Mouse (Mus musculus) myocyte (in vitro differentiated cells): ENCODE results near the gene Akt1. TPM values are rescaled to one million over a fixed set of nuclear protein-coding genes. Genes with fewer than 3 reads are reported as not detected.

Experiments used
- H3K27me3 ChIP-seq: one replicate; pipeline ENCODE4 v1.6.1; 2011; ENCODE audit not compliant: control insufficient read depth, insufficient read depth, insufficient read length
- H3K36me3 ChIP-seq: one replicate; pipeline ENCODE4 v1.6.1; 2011; ENCODE audit not compliant: control insufficient read depth, insufficient read depth
- H3K4me2 ChIP-seq: one replicate; pipeline ENCODE4 v1.6.1; 2011; ENCODE audit warnings: low read depth, control low read depth
- H3K4me3 ChIP-seq: one replicate; pipeline ENCODE4 v1.5.1; 2011; ENCODE audit warnings: mild to moderate bottlenecking, control low read depth, moderate library complexity
- H3K79me2 ChIP-seq: one replicate; pipeline ENCODE4 v1.6.1; 2011; ENCODE audit not compliant: control insufficient read depth, insufficient read depth
- H3ac ChIP-seq: one replicate; pipeline ENCODE4 v1.6.1; 2011; ENCODE audit not compliant: control insufficient read depth, insufficient read length
- CEBPB ChIP-seq: IDR thresholded peaks from 2 replicates; pipeline ENCODE4 v1.6.1; 2011; ENCODE audit warnings: mild to moderate bottlenecking, moderate library complexity; ENCODE audit not compliant: poor library complexity, insufficient read depth, severe bottlenecking
- E2F4 ChIP-seq: IDR thresholded peaks from one replicate; pipeline ENCODE4 v1.6.1; 2011; ENCODE audit warnings: mild to moderate bottlenecking, control low read depth, moderate library complexity; ENCODE audit not compliant: insufficient read depth
- MAX ChIP-seq: IDR thresholded peaks from one replicate; pipeline ENCODE4 v1.6.1; 2011; ENCODE audit warnings: low read depth, mild to moderate bottlenecking, control low read depth
- MYOD1 ChIP-seq, 3 experiments: IDR thresholded peaks; one replicate each; pipeline ENCODE4 v1.6.1; 2011; ENCODE audit warnings: control low read depth in 2 of 3, low read depth in 2 of 3, mild to moderate bottlenecking in 2 of 3, moderate library complexity in 1 of 3; ENCODE audit not compliant: insufficient read length in 2 of 3, control insufficient read depth in 1 of 3
- MYOG ChIP-seq, 3 experiments: IDR thresholded peaks; one replicate each; pipeline ENCODE4 v1.6.1; 2011; ENCODE audit warnings: control low read depth in 2 of 3, low read depth in 2 of 3, mild to moderate bottlenecking in 2 of 3; ENCODE audit not compliant: insufficient read length in 2 of 3, control insufficient read depth in 1 of 3, insufficient read depth in 1 of 3
- POLR2A ChIP-seq: IDR thresholded peaks from one replicate; pipeline ENCODE4 v1.6.1; 2011; ENCODE audit warnings: low read depth, mild to moderate bottlenecking, control low read depth, moderate library complexity; ENCODE audit not compliant: insufficient read length
- POLR2AphosphoS2 ChIP-seq: IDR thresholded peaks from one replicate; pipeline ENCODE4 v1.6.1; 2011; ENCODE audit warnings: low read depth, control low read depth; ENCODE audit not compliant: insufficient read length
- REST ChIP-seq: IDR thresholded peaks from one replicate; pipeline ENCODE4 v1.6.1; 2011; ENCODE audit warnings: mild to moderate bottlenecking, control low read depth, moderate library complexity; ENCODE audit not compliant: insufficient read depth, insufficient read length
- SRF ChIP-seq: IDR thresholded peaks from one replicate; pipeline ENCODE4 v1.6.1; 2011; ENCODE audit warnings: low read depth; ENCODE audit not compliant: control insufficient read depth, insufficient read length
- TCF12 ChIP-seq: IDR thresholded peaks from one replicate; pipeline ENCODE4 v1.6.1; 2011; ENCODE audit warnings: mild to moderate bottlenecking, control low read depth; ENCODE audit not compliant: poor library complexity, insufficient read depth, severe bottlenecking
- TCF3 ChIP-seq: IDR thresholded peaks from one replicate; pipeline ENCODE4 v1.6.1; 2011; ENCODE audit warnings: low read depth, control low read depth; ENCODE audit not compliant: insufficient read length
- USF1 ChIP-seq: IDR thresholded peaks from one replicate; pipeline ENCODE4 v1.6.1; 2011; ENCODE audit warnings: low read depth, mild to moderate bottlenecking, control low read depth, moderate library complexity
- polyA plus RNA-seq: library from polyadenylated mRNA; unstranded; fragments of >200 nt; fragmentation: generic; extraction: Trizol; gene quantifications from one replicate; pipeline ENCODE4 v1.2.1, GENCODE M21; 2012; ENCODE audit warnings: missing spikeins

Akt1 gene
- polyA plus RNA-seq, 1 experiment, result 352 TPM

DNA sequence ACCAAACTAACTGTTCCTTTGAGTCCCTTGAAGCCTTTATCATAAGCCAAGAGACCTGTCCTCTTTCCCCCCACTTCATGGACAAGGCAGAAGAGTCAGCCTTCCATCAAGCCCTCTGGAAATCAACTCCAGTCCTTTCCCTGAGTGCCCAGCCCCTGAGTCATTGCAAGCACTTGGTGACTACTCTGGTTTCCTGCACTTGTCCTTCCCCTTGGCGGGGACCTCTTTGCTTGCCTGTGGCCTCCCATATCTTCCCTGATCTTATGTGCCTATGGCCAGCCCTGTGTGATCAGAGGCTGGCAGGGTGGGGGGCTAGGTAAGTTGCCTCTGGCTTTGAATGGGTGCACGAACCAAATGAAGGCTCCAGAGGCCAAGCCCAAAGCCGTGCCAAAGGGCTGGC is 52.8 kb downstream of the Akt1 start:
- Histone ChIP-seq H3K4me3 (peak overlapping the region; percentile 38), H3K4me2 (peak overlapping the region; percentile 96), H3ac (no peak overlapping the region), H3K79me2 (no peaks in the 10 kb centered on the region), H3K36me3 (no peaks in the 10 kb centered on the region), H3K27me3 (no peaks in the 10 kb centered on the region)
- TF ChIP-seq TCF3, result no peak
- TF ChIP-seq MAX, result no peak
- no peak for TF ChIP-seq SRF
- TF ChIP-seq POLR2A, result no peak
- no peak for TF ChIP-seq MYOD1 (IDR thresholded peaks at IDR 0.05; ENCODE audit: control insufficient read depth in 1 of 3, insufficient read length in 2 of 3, low read depth in 2 of 3)
- TF ChIP-seq E2F4, result no peak
- TF ChIP-seq REST, result no peak

DNA sequence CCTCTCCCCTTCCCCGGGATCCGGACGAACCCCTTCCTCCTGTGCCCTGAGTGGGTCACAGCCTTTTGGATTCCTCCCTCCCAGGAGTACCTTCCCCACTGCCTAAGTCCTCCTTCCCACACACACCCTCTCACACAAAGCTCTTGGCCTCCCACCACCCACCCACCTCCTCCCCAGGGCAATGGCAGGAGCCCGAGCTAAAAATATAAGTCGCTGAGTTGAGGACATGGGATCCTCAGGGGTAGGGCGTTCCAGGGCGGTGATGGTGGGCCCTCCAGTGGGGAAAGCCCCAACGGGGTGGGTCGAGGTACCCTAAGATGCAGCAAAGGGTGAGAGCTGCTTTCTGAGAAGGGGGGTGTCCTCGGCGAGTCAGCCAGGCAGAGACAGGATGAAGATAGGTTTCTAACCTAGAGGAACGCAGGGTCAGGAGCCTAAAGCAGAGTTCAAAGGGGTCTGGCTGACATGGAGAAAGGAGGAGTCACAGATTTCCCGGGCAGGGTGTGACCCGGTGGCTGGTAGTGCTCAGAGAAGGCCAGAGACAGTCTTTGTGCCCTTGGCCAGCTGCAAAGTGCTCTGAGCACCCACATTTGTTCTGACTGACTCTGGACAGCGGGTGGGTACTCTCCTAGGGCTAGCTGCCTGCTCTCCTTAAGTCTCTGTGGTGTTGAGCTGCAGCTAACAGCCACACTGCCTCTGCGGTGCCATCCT is 54.2 kb downstream of the Akt1 start:
- no peak for TF ChIP-seq TCF3
- peak in 2 of 3 experiments; percentile 0 to 39 for TF ChIP-seq MYOD1 (IDR thresholded peaks at IDR 0.05; ENCODE audit: control insufficient read depth in 1 of 3, insufficient read length in 2 of 3, low read depth in 2 of 3)
- peak; percentile 21 for TF ChIP-seq POLR2A
- no peak for TF ChIP-seq CEBPB
- TF ChIP-seq MYOG (IDR thresholded peaks at IDR 0.05; ENCODE audit: control insufficient read depth in 1 of 3, insufficient read depth in 1 of 3, insufficient read length in 2 of 3, low read depth in 2 of 3), result peak in 1 of 3 experiments; percentile 61
- no peak for TF ChIP-seq POLR2AphosphoS2
- TF ChIP-seq USF1, result no peak
- no peak for TF ChIP-seq SRF
- TF ChIP-seq TCF12, result no peak
- no peak for TF ChIP-seq E2F4
- no peak for TF ChIP-seq REST
- TF ChIP-seq MAX, result no peak
- no peaks in the 10 kb centered on the region for H3K79me2 ChIP-seq
- no peaks in the 10 kb centered on the region for H3K36me3 ChIP-seq

DNA sequence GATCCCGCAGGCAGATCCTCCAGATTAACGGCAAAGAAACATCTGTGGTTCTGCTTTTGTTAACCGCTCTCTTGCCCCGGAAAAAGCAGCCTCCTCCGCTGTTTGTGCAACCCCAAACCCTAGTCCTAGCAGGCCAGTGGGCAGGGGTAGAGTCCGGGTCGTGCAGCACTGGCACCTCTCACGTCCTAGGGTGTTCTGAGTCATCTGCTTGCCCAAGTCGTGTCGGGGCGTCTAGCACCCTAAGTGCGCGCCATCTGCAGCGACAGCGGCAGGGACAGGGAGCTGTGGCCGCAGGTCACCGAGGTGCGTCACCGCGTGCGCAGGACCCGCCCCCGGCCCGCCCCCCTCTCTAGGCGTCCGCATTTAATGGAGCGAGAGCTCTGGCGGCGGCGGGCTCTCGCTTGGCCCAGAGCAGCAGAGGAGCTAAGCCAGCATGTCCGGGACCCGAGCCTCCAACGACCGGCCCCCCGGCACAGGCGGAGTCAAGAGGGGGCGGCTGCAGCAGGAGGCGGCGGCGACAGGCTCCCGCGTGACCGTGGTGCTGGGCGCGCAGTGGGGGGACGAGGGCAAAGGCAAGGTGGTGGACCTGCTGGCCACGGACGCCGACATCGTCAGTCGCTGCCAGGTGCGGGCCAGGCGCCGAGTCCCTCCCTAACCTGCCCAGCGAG is 54.9 kb downstream of the Akt1 start, which contains the start of gene Adssl1:
TSS of gene Adssl1 (plus strand) at position 360 of the 668 bp plus-strand sequence.
- TF ChIP-seq USF1 (no peak), SRF (no peak), REST (no peak), TCF12 (no peak), MYOG (IDR thresholded peaks at IDR 0.05; ENCODE audit: control insufficient read depth in 1 of 3, insufficient read depth in 1 of 3, insufficient read length in 2 of 3, low read depth in 2 of 3) (peak in 2 of 3 experiments; percentile 53), TCF3 (no peak), E2F4 (no peak), POLR2AphosphoS2 (peak; percentile 61), POLR2A (peak; percentile 78), CEBPB (no peak), MAX (no peak), MYOD1 (IDR thresholded peaks at IDR 0.05; ENCODE audit: control insufficient read depth in 1 of 3, insufficient read length in 2 of 3, low read depth in 2 of 3) (peak in 1 of 3 experiments; percentile 50)
- peaks cover 3% of the 10 kb centered on the region for H3K36me3 ChIP-seq
- no peaks in the 10 kb centered on the region for H3K27me3 ChIP-seq
- H3ac ChIP-seq, result peak within 1 kb of the TSS; percentile 52
- H3K4me2 ChIP-seq, result peak within 1 kb of the TSS; percentile 96
- peak within 1 kb of the TSS; percentile 38 for H3K4me3 ChIP-seq
- no peaks in the 10 kb centered on the region for H3K79me2 ChIP-seq

More for the DNA sequence above, 54.2 kb downstream of the Akt1 start:
- H3K4me2 ChIP-seq, result peak overlapping the region; percentile 96
- H3K4me3 ChIP-seq, result peak overlapping the region; percentile 38
- H3K27me3 ChIP-seq, result no peaks in the 10 kb centered on the region
- H3ac ChIP-seq, result peak overlapping the region; percentile 52

DNA sequence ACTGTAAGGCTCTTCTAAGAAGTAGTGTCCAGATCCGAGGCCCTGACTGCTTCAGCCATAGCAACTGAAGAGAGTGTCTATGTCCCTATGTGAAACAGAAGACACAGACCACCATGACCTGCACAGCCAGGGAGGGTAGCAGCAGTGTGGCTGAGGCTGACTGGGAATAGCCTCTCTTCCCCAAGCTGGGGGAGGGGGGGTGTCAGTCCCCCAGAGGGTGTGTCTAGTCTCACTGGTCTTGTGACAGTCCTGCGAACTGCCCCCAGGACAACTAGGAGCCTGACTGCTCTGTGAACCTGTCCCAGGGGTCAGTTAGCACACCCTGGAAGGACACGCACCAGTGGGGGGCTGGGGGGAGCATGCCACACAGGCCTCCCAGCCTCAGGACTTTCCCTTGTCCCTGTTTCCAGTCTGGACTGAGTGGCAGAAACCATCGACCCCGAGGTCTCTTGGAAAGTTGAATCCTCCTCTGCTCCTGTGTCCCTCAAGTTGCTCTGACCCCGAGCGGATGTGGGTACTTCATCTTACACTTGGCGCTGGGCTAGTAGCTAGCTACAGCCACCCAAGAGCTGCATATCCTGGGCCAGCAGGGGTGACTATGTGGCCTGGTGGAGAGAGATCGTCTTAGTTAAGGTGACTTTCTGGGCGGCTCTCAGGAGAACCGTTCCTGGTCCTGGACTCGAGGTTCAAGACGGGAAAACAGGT is 55.6 kb downstream of the Akt1 start:
- TF ChIP-seq MYOD1 (IDR thresholded peaks at IDR 0.05; ENCODE audit: control insufficient read depth in 1 of 3, insufficient read length in 2 of 3, low read depth in 2 of 3), result peak in 1 of 3 experiments; percentile 14
- peak; percentile 65 for TF ChIP-seq POLR2A
- TF ChIP-seq MYOG (IDR thresholded peaks at IDR 0.05; ENCODE audit: control insufficient read depth in 1 of 3, insufficient read depth in 1 of 3, insufficient read length in 2 of 3, low read depth in 2 of 3), result peak in 1 of 3 experiments; percentile 33
- TF ChIP-seq CEBPB, result no peak
- peak; percentile 60 for TF ChIP-seq POLR2AphosphoS2
- TF ChIP-seq E2F4, result no peak
- Histone ChIP-seq H3ac (peak overlapping the region; percentile 52), H3K27me3 (no peaks in the 10 kb centered on the region), H3K79me2 (no peaks in the 10 kb centered on the region), H3K4me2 (peak overlapping the region; percentile 96), H3K4me3 (peak overlapping the region; percentile 38), H3K36me3 (peaks cover 9% of the 10 kb centered on the region)
